Mouse (Mus musculus): ENCODE measurements around the gene 2200002D01Rik.
"Not testable (repeated sequence)": the region's sequence is repeated elsewhere in the genome, so short reads cannot be mapped to it uniquely, and the experiment has no call there.

Gene 2200002D01Rik

GRCm38 (mm10) chr7:29236593-29236992 lies 11.7 kb downstream of the 2200002D01Rik start:
- DNase-seq = no peak

- DNase-seq = no peak
These were observed 13.6 kb downstream of the 2200002D01Rik start for GRCm38 (mm10) chr7:29234661-29235060.

GRCm38 (mm10) chr7:29233745-29234144 lies 14.5 kb downstream of the 2200002D01Rik start:
- peak; percentile 64 for DNase-seq

- DNase-seq = peak; percentile 60
These were observed 15.8 kb downstream of the 2200002D01Rik start, which contains the start of gene Kcnk6 for GRCm38 (mm10) chr7:29232247-29233013. Gene Kcnk6, minus strand, starts transcription at chr7:29232515.

- no peak for DNase-seq
These were observed 16.7 kb downstream of the 2200002D01Rik start for GRCm38 (mm10) chr7:29231517-29231916.

GRCm38 (mm10) chr7:29230560-29230959 lies 17.7 kb downstream of the 2200002D01Rik start:
- DNase-seq = no peak

GRCm38 (mm10) chr7:29228202-29228601 lies 20.1 kb downstream of the 2200002D01Rik start:
- DNase-seq = no peak

GRCm38 (mm10) chr7:29225520-29225919 lies 22.7 kb downstream of the 2200002D01Rik start:
- no peak for DNase-seq

- peak; percentile 56 for DNase-seq
These were observed 23.4 kb downstream of the 2200002D01Rik start for GRCm38 (mm10) chr7:29224756-29225394.

GRCm38 (mm10) chr7:29214846-29215245 lies 33.4 kb downstream of the 2200002D01Rik start:
- DNase-seq = no peak

GRCm38 (mm10) chr7:29214236-29214635 lies 34.0 kb downstream of the 2200002D01Rik start:
- no peak for DNase-seq

- no peak for DNase-seq
These were observed 34.6 kb downstream of the 2200002D01Rik start, which contains the start of gene Catsperg1 for GRCm38 (mm10) chr7:29213675-29214082. Gene Catsperg1, minus strand, starts transcription at chr7:29214035.

- DNase-seq = not testable (repeated sequence)
These were observed 35.3 kb downstream of the 2200002D01Rik start for GRCm38 (mm10) chr7:29212775-29213560.

- DNase-seq = no peak
These were observed 36.0 kb downstream of the 2200002D01Rik start for GRCm38 (mm10) chr7:29212199-29212765.

GRCm38 (mm10) chr7:29211415-29212198 lies 36.7 kb downstream of the 2200002D01Rik start:
- peak; percentile 85 for DNase-seq

GRCm38 (mm10) chr7:29211013-29211412 lies 37.3 kb downstream of the 2200002D01Rik start:
- not testable (repeated sequence) for DNase-seq

GRCm38 (mm10) chr7:29202577-29202976 lies 45.7 kb downstream of the 2200002D01Rik start:
- DNase-seq = no peak

Data from layer of hippocampus, adult 9-11 months (tissue).